Mouse (Mus musculus) liver, adult 2 months (tissue): ENCODE data around the gene Pomgnt1.

Experiments used
- CTCF ChIP-seq: fragments of 200-500 bp; IDR thresholded peaks from 2 replicates; pipeline ENCODE4 v1.5.1; 2011; ENCODE audit warnings: low read depth, low read length, control low read depth
- POLR2A ChIP-seq: fragments of 200-500 bp; IDR thresholded peaks from 2 replicates; pipeline ENCODE4 v1.6.1; 2011; ENCODE audit warnings: low read length, control low read depth; ENCODE audit not compliant: insufficient read depth; ENCODE audit errors: extremely low read depth

DNA sequence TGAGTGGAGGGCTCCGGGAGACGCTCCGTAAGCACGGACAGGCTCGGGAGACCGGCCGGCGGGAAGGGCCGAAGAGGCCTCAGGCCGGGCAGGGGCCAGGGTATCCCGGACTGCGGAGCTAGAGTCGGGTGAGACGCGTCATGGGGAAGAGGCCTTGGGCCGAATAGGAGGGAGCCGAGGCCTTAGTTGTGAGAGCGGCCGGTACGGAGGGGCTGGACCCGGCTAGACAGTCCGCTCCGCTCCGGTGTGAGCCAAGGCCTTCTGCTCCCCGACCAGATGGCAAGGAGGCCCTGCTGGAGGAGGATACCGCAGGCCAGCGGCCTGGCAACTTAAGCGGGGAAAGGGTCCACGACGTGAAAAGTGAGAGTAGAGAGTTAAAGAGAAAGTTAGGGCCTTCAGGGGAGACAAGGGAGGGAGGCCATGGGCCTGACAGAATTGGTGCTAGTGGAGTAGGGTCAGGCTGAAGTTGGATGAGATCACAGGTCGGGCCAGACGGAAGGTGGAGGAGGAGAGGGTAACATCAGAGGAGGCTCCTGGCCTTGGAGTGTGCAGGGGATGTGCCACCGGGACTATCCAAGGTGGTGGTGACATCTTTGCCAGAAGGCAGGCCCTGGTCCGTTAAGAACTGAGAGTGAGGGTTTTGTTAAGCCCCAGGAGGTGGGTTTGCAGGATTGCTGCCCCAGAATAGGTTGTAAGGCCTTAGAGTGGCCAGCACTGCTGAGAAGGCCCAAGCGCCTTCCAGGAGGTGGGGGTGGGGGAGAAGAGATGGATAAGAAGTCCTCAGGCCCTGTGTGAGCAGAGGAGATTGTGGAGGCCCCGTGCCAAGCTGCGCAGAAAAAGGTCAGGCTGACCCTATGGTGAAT, 47.0 kb upstream of the Pomgnt1 start:
- TF ChIP-seq CTCF = no peak
- TF ChIP-seq POLR2A = no peak
